7 mouse cellular contexts compared by ENCODE assay signal in genomic region chr5:30280864-30281263, GRCm38 (mm10). TPM values are rescaled to one million over a fixed set of nuclear protein-coding genes. Genes with fewer than 3 reads are reported as not detected.
DNase-seq lines count a peak whose midpoint lies in the region; ATAC-seq and TF ChIP-seq lines count a peak whose summit lies in the region.

No protein-coding gene starts in this region.

- no peak for TF ChIP-seq EP300 in stomach, postnatal 0 days (optimal IDR thresholded peaks at IDR 0.05)

- no peak overlapping the region for H3K27ac ChIP-seq in lung, embryonic 16.5 days (ENCODE audit: low read length)
- peak overlapping the region; percentile 42 for H3K27ac ChIP-seq in forebrain, postnatal 0 days (ENCODE audit: low read depth, low read length)
- no peak overlapping the region for H3K27ac ChIP-seq in limb, embryonic 15.5 days
- no peak overlapping the region for H3K27ac ChIP-seq in stomach, postnatal 0 days (replicated peaks)

- WGBS in lung, embryonic 16.5 days = 32% methylated on average over 9 of the region's 9 CpGs
- WGBS in forebrain, postnatal 0 days = 31% methylated on average over 9 of the region's 9 CpGs
- WGBS in limb, embryonic 15.5 days = 44% methylated on average over 9 of the region's 9 CpGs
- WGBS in stomach, postnatal 0 days = 44% methylated on average over 9 of the region's 9 CpGs

- no peak overlapping the region for H3K4me3 ChIP-seq in lung, embryonic 16.5 days (ENCODE audit: low read length)
- H3K4me3 ChIP-seq in forebrain, postnatal 0 days (ENCODE audit: low read depth, low read length) = peak overlapping the region; percentile 56
- peak overlapping the region; percentile 37 for H3K4me3 ChIP-seq in limb, embryonic 15.5 days
- peak overlapping the region; percentile 28 for H3K4me3 ChIP-seq in stomach, postnatal 0 days (ENCODE audit: low read depth, low read length)

- H3K27me3 ChIP-seq in lung, embryonic 16.5 days (ENCODE audit: control insufficient read depth, insufficient read depth, low read depth, low read length) = no peaks in the 10 kb centered on the region; the same call in 1 of the 2 replicates
- H3K27me3 ChIP-seq in forebrain, postnatal 0 days (ENCODE audit: insufficient read depth, low read length) = no peaks in the 10 kb centered on the region
- peaks cover 2% of the 10 kb centered on the region; the same call in 1 of the 2 replicates for H3K27me3 ChIP-seq in limb, embryonic 15.5 days
- H3K27me3 ChIP-seq in stomach, postnatal 0 days (ENCODE audit: control insufficient read depth, insufficient read depth, low read length) = no peaks in the 10 kb centered on the region

- H3K9ac ChIP-seq in lung, embryonic 16.5 days (ENCODE audit: low read length) = no peak overlapping the region
- H3K9ac ChIP-seq in forebrain, postnatal 0 days = peak overlapping the region; percentile 66
- 0 out of 2 replicates have a peak overlapping the region, but pooled peaks have one; percentile 17 for H3K9ac ChIP-seq in limb, embryonic 15.5 days
- H3K9ac ChIP-seq in stomach, postnatal 0 days (ENCODE audit: low read length) = no peak overlapping the region

- no peak for ATAC-seq in lung, embryonic 16.5 days (ENCODE audit: low read depth)
- ATAC-seq in forebrain, postnatal 0 days = peak; percentile 13; the same call in 1 of the 2 replicates
- no peak for ATAC-seq in limb, embryonic 15.5 days (ENCODE audit: insufficient number of reproducible peaks, low FRiP score, low TSS enrichment, low read depth)
- ATAC-seq in stomach, postnatal 0 days (ENCODE audit: low FRiP score, low TSS enrichment) = no peak
- ATAC-seq in CD4-positive, CD25-positive, alpha-beta regulatory T cell, adult 4 months = no peak

- no peak for TF ChIP-seq CTCF in forebrain, postnatal 0 days (IDR thresholded peaks at IDR 0.05; ENCODE audit: low read depth)
- no peak for TF ChIP-seq CTCF in stomach, postnatal 0 days (IDR thresholded peaks at IDR 0.05; ENCODE audit: low read depth)

- peak overlapping the region; percentile 60 for H3K4me2 ChIP-seq in lung, embryonic 16.5 days (ENCODE audit: low read depth, low read length)
- H3K4me2 ChIP-seq in forebrain, postnatal 0 days (ENCODE audit: low read depth) = peak overlapping the region; percentile 66
- H3K4me2 ChIP-seq in limb, embryonic 15.5 days = peak overlapping the region; percentile 68
- peak overlapping the region; percentile 50 for H3K4me2 ChIP-seq in stomach, postnatal 0 days (replicated peaks; ENCODE audit: low read depth)

- H3K9me3 ChIP-seq in lung, embryonic 16.5 days (ENCODE audit: control insufficient read depth, low read length) = peaks cover 8% of the 10 kb centered on the region
- 0 out of 2 replicates have a peak, but pooled peaks cover 6% of the 10 kb centered on the region for H3K9me3 ChIP-seq in forebrain, postnatal 0 days (ENCODE audit: low read length)
- H3K9me3 ChIP-seq in limb, embryonic 15.5 days = no peaks in the 10 kb centered on the region
- no peaks in the 10 kb centered on the region for H3K9me3 ChIP-seq in stomach, postnatal 0 days (ENCODE audit: control insufficient read depth, low read length)

- peaks cover 6% of the 10 kb centered on the region; the same call in 1 of the 2 replicates for H3K4me1 ChIP-seq in lung, embryonic 16.5 days (replicated peaks; ENCODE audit: control insufficient read depth, insufficient read depth, low read length)
- no peaks in the 10 kb centered on the region for H3K4me1 ChIP-seq in forebrain, postnatal 0 days (ENCODE audit: insufficient read depth)
- peaks cover 6% of the 10 kb centered on the region for H3K4me1 ChIP-seq in limb, embryonic 15.5 days
- no peaks in the 10 kb centered on the region for H3K4me1 ChIP-seq in stomach, postnatal 0 days (replicated peaks; ENCODE audit: control insufficient read depth, insufficient read depth)

- no peaks in the 10 kb centered on the region for H3K36me3 ChIP-seq in lung, embryonic 16.5 days (ENCODE audit: control insufficient read depth, insufficient read depth, low read length)
- H3K36me3 ChIP-seq in forebrain, postnatal 0 days (ENCODE audit: insufficient read depth) = no peaks in the 10 kb centered on the region
- no peaks in the 10 kb centered on the region for H3K36me3 ChIP-seq in limb, embryonic 15.5 days
- no peaks in the 10 kb centered on the region for H3K36me3 ChIP-seq in stomach, postnatal 0 days (ENCODE audit: control insufficient read depth, insufficient read depth, low read length)

- no peak for DNase-seq in lung, adult 18-20 months
- DNase-seq in forebrain, postnatal 0 days = no peak
- no peak for DNase-seq in stomach, postnatal 0 days (ENCODE audit: low spot score)
- no peak for DNase-seq in Muller cell, postnatal 12 days (ENCODE audit: inconsistent ontology term)

RNA-seq across cellular contexts. Expression of gene Drc1, which starts 0.3 kb away (rescaled TPM):
- 4.8 and 5.8 TPM in 2 replicates for polyA plus RNA-seq in lung, embryonic 16.5 days (2015; fragmentation: Nextera tagmentation; extraction: Ambion mirVana)
- 12.7 and 16.9 TPM in 2 replicates for total RNA-seq in forebrain, postnatal 0 days (2014; rRNA removed)
- polyA plus RNA-seq in forebrain, postnatal 0 days (2015; fragmentation: Nextera tagmentation; extraction: Ambion mirVana) = 9.5 and 14.7 TPM in 2 replicates
- 0.22 and 0.46 TPM in 2 replicates for polyA plus RNA-seq in limb, embryonic 15.5 days (2015; fragmentation: Nextera tagmentation; extraction: Ambion mirVana)
- polyA plus RNA-seq in stomach, postnatal 0 days (2015; fragmentation: Nextera tagmentation; extraction: Ambion mirVana) = 1.1 and 1.7 TPM in 2 replicates
- 1 to 10 TPM; 3.0 to 4.2 TPM for polyA plus RNA-seq in CD4-positive, CD25-positive, alpha-beta regulatory T cell, adult 4 months (2017; shearing (Covaris generic))

RNA-seq across cellular contexts. Expression of gene Selenoi, which starts 48.5 kb away (rescaled TPM):
- 15.1 and 19.4 TPM in 2 replicates for polyA plus RNA-seq in lung, embryonic 16.5 days (2015; fragmentation: Nextera tagmentation; extraction: Ambion mirVana)
- total RNA-seq in forebrain, postnatal 0 days (2014; rRNA removed) = 53.8 and 59.6 TPM in 2 replicates
- 15.9 and 21.1 TPM in 2 replicates for polyA plus RNA-seq in forebrain, postnatal 0 days (2015; fragmentation: Nextera tagmentation; extraction: Ambion mirVana)
- 20.8 and 23.1 TPM in 2 replicates for polyA plus RNA-seq in limb, embryonic 15.5 days (2015; fragmentation: Nextera tagmentation; extraction: Ambion mirVana)
- polyA plus RNA-seq in stomach, postnatal 0 days (2015; fragmentation: Nextera tagmentation; extraction: Ambion mirVana) = 25.5 and 26.7 TPM in 2 replicates
- 10 to 100 TPM; 16.8 to 20.6 TPM for polyA plus RNA-seq in CD4-positive, CD25-positive, alpha-beta regulatory T cell, adult 4 months (2017; shearing (Covaris generic))

Comparison
In these comparisons a context has a peak if more than half of its experiments do, and no peak if none do; other contexts are left out.
1. H3K9ac ChIP-seq: peak in forebrain, postnatal 0 days (single experiment) and limb, embryonic 15.5 days (single experiment); none in lung, embryonic 16.5 days (single experiment) and stomach, postnatal 0 days (single experiment).
2. Peak in every context shown above with its lines, with median percentiles within 50 percentile points of each other: H3K4me2 ChIP-seq.